Mouse (Mus musculus) left cerebral cortex, adult 9 months (tissue): ENCODE measurements around the gene 2310033P09Rik.

Experiments used
- DNase-seq, 2 experiments: peaks; one replicate each; pipeline ENCODE4 v3.0.0; 2022; ENCODE audit warnings: low spot score in 2 of 2

Gene 2310033P09Rik

DNA sequence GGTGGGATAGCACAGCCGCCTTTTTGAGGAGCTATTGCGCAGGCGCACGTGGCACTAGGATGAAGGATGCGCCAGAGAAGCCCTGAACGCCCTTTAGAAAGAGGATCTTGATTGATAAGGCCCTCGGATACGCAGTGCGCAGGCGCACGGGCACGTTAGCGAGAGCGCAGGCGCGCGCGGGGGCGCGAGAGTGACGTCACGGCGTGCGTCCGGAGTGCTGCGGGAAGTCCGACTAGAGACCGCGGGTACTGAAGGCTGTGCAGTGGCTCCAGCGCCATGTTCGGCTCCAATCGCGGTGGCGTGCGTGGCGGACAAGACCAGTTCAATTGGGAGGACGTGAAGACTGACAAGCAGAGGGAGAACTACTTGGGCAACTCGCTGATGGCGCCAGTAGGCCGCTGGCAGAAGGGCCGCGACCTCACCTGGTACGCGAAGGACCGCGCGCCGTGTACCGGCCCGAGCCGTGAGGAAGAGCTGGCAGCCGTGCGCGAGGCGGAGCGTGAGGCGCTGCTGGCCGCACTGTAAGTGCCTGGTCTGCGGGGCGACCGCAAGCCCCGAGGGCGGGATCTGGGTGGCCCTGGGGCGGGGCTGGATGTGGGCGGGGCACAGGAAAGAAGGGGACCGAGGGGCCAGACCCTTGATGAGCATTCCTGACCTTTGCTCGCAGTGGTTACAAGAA is at the start of gene 2310033P09Rik:
2310033P09Rik (plus strand) TSS at position 169 of the 679 bp plus-strand sequence.
- DNase-seq: peak; percentile 89 to 95

DNA sequence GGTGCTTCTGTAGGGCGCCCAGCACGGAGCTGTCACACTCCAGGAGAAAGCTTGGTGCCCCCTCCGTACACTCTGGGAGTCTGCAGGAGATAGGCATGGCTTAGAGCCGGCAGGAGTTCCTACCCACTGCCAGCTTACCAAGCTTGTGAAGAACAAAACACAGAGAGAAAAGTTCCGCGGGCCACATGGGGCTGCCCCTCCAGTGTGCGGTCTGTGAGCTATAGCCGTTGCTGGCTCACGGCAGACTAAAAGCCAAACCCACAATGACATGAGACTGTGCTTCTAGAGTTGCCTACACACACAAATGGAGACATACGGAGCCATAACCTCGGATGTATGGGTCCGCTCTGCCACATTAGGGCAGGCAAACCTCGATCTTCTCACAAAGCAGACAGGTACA is 49.0 kb upstream of the 2310033P09Rik start:
- DNase-seq: no peak

GRCm38 (mm10) chr11:59159558-59159957 is 48.6 kb upstream of the 2310033P09Rik start:
- no peak for DNase-seq

DNA sequence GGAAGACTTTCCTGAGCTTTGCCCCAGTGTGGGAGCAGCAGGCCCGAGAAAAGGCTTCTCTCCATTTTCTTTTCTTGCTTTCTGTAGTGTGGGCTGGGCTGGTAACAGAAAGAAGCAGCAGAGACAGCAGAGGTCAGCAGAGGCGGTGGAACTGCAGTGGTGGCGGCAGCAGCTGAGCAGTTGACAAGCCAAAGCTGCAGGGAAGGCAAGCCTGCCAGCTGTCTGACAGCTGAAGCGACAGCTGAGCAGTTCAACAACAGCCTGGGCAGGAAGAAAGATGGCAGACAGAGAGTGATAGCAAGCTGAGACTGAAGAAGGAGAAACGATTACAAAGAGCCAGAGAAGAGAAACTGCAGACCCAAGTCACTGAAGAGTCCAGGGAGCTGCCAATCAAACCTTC is 46.7 kb upstream of the 2310033P09Rik start:
- DNase-seq: no peak

GRCm38 (mm10) chr11:59162443-59163254 is 45.5 kb upstream of the 2310033P09Rik start:
- no peak for DNase-seq

DNA sequence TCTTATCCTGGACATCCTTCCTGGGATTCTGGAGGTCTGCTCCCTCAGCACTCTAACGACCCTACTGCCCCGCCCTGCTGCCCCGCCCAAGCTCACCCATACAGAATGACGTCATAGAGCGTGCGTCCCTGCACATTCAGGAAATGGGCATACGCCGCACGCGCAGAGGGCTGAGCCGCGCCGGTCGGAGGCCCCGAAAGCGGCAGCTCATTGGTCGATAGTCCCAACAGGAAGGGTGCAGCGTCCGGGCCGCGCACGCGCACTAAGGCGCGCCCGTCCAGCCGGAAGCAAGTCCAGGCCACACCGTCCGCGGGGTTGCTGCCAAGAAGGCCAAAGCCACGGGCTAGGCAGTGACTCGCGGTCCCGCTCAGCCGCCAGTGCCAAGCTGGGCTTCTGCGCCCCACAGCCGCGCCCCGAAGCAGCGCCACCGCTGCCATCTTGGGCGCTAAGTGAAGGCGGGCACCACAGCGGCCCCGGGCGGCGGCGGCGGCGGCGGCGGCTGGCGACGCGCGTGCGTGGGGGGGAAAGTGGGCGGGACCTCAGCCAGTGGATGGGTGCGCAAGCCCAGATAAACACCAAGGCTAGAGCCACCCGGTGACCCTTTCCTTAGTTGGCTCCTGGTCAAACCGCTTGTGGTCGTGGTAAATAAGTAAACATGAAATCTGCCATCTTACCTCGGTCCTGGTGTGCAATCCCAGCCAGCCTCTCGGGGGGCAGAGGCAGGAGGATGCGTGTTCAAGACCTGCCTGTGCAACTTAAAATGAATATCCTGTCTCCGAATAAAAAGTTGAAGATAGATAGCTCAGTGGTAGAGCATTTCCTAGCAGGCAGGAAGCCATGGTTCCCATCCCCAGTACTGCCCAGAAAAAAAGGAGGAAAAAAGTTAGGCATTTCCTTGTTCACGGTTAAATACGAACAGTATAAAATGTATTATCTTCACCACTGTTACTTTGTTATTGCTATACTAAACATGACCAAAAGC is 44.6 kb upstream of the 2310033P09Rik start, which contains the start of gene Iba57:
Iba57 (minus strand) TSS at position 485 of the 982 bp plus-strand sequence.
- peak; percentile 99 for DNase-seq

- no peak for DNase-seq
These were observed 43.7 kb upstream of the 2310033P09Rik start for GRCm38 (mm10) chr11:59164384-59164783.

DNA sequence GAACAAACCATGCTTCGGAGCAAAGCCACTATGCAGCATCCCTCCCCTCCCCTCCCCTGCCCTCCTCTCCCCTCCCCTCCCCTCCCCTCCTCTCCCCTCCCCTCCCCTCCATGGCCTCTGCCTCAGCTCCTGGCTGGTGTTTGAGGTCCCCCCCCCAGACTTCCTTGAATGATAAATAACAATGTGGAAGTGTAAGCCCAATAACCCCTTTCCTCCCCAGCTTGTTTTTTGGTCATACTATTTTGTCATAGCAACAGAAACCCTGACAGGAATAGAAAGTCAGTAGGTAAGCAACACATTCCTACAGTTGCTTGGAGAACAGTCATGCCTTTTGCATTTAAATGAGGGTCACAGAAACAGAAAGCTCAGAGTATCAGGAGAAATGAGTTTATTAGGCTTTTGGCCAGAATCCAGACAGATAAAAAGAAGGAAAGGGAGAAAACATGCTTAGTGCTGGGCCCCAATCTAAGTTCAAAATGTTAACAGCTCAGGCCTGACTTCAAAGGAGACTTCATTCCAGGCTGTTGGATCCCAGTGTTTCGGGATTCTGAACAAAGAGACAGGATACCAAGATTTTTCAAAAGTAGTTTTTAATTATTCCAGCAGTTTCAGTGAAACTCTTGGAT is 42.4 kb upstream of the 2310033P09Rik start:
- DNase-seq: no peak

- no peak for DNase-seq
These were observed 38.3 kb upstream of the 2310033P09Rik start for GRCm38 (mm10) chr11:59169807-59170206.

DNA sequence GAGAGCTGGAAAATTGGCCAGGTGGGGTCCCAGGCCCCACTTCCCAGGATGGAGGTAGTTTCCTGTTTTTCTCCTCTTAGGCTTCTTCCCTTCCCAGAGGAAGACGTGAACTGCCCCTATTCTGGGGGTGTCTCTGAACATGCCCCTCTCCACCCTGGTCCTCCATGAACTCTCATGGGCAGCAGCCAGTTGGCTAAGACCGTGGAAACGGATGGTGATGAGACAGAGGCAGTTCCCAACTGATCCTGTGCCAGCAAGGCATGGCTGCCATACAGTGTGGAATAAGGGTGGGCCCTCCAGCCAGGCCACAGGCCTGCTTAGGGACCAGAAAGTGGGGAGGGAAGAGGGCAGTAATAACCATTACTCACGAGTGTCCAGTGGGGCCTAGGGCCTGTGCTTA is 37.6 kb upstream of the 2310033P09Rik start:
- no peak for DNase-seq

DNA sequence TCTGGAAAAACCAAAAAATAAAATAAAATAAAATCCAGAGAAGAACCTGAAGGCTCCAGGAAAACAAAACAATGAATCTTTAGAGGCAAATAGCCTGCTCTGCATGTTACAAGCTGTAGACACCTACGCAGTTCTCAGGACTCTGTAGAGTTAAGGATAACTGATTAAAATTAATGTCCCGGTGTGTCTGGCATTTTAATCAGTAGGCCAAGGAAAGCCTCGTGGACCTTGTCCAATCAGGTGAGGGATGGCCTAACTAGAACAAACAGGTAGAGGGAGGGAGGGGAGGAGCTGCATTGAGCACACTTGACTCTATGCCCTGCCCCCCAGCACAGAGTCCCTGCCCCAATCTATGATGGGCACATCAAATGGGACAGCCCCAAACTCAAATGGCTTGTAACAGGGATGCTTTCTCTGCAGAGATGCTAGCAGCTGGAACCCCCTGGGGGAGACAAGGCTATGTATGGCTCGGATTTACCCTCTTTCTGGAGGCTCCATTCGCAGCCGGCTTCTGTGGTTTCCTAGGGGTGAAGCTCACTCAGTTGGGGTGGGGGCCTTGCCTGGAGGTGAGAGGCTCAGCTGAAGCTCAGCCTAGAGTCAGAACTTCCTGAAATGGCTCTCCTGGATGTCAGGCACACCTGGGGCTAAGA is 33.8 kb upstream of the 2310033P09Rik start:
- DNase-seq: no peak

DNA sequence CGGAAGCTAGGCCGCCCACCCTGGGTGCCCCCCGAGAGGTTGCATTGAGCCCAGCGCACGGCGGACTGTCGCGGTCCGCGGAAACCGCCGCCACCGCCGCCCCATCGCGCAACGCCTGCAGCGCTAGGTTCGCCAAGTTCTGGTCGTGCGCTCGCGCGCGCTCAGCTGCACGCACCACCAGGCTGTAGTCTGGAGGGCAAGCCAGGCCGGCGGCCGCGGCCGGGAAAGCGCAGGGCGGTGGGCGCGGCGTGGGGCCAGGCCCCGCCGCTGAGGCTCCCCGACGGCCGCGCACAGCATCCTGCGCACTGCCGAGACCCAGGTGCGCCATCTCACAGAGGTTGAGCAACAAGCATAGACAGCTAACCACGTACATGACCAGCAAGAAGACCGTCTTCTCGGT is 31.6 kb upstream of the 2310033P09Rik start:
- no peak for DNase-seq

- DNase-seq: no peak
These were observed 31.2 kb upstream of the 2310033P09Rik start for GRCm38 (mm10) chr11:59176921-59177320.

DNA sequence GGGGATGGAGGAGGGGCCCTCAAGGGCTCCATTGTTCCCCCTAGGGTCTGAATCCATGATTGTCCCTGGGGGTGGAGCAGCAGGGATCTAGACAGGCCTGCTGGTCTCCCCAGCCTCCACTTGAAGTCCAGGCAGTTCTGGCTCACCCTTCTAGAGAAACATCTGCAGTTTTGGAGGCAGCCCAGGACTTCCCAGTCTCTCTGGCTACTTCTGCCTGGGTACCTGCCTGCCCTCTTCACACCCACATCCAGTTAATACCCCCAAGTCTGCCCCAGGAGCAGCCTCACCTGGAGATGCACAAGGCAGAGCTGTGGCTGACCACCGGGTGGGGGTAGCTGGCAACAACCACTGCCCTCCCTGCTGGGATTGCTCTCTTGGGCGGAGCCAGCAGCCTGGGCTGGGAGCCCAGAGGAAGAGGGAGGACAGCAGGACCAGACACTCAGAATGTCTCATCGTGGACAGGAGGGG is 25.2 kb upstream of the 2310033P09Rik start, which contains the start of gene Gjc2:
Gjc2 (minus strand) TSS at position 350 of the 468 bp plus-strand sequence.
- DNase-seq: peak in 1 of 2 experiments; percentile 44

- peak in 1 of 2 experiments; percentile 69 for DNase-seq
These were observed 24.3 kb upstream of the 2310033P09Rik start for GRCm38 (mm10) chr11:59183821-59184220.

DNA sequence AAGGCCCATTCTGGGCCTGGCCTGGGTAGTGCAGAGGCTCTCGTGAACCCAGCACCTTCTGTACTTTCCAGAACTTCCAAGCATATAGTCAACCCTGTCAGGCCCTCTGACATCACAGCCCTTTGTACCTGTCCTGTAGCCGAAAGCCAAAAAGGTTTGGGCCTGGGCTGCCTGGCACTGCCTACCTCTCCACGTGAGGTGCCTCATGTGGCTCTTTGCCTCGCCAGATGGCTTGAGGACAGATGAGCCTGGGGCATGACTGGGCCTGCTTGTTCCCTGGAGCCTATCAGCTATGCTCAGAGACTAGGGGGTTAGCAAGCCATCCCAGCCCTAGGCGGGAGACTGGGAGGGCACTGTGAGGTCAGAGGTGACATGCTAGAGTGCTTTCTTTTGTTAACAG is 22.6 kb upstream of the 2310033P09Rik start:
- no peak for DNase-seq

DNA sequence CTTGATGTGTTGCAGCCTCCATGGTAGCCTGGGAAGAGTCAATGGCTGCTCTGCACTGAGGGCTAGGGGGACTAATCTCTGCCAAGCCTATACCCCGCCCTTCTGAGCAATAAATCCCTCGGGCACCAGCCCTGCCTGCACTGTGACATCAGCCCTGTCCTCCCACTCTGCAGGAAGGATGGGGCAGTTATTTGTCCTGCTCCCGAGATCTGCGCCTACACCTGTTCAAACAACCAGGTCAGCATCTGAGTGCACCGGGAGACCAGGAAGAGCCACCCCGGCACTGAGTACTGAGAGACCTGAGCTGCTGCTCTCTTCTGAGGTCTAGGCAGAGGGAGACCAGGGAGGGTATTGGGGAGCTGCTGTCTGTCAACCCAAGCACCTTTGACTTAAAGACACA is 20.4 kb upstream of the 2310033P09Rik start:
- no peak for DNase-seq

DNA sequence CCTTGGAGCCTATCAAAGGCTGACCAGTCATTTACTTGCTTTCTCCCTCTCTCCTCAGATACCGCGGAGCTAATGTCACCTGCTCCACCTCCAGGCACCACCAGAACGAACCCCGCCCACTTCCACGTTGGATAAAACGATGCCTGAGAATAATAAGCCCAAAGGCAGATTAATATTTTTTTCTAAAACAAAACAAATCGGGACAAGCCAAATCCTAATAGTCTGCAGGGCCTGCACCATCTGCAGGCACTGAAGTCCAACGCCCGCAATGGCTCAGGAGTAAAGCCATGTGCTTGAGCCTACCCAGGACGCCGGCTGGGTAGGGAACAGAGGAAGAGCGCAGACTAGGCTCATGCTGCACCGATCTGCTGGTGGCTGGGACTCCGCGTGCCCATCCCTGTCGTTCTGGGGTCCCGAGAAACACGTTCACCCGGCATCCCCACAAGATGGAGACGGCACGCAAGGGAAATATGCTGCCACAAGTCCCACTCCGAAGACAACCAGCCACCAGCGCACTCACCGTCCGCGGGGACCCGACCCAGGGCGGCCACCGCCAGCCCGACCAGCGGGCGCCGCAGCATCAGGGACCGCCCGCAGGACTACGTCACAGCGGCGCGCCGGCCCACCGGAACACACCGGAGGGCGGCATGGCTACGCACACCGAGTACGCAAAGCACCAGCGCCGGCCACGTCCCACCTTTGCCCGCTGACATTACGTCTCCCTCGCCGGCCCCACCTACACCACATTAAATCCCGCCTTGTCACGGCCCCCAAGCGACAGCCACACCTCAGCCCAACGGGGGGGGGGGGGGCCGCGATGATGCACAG is 16.7 kb upstream of the 2310033P09Rik start:
- DNase-seq: peak; percentile 81 to 89

- DNase-seq: no peak
These were observed 16.1 kb upstream of the 2310033P09Rik start, which contains the start of gene Guk1 for GRCm38 (mm10) chr11:59192059-59192386. TSS of gene Guk1 (minus strand) at chr11:59192212.

DNA sequence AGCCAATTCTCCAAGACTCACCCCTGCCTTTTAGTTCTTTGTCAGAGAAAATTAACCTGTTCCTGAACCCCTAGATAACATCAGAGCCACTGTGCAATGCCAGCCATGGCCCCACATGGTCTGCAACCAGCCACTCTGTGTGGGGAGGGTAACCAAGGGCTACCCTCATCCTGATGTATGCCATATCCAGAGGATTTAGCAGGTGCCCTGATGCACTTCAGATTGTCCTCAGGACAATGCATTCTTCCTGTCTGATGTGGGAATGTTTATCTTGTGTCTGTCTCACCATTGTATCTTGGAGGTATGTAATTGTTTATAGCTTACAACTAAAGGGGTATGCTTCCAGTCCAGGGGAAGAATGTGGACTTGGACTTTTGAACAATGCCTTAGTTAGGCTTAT is 11.9 kb upstream of the 2310033P09Rik start:
- no peak for DNase-seq
